Mouse (Mus musculus): ENCODE data around the gene Hip1r. TPM values are rescaled to one million over a fixed set of nuclear protein-coding genes. Genes with fewer than 3 reads are reported as not detected.
A peak's percentile ranks its signal among the peaks of the same experiment; 100 is the strongest.

Hip1r gene
- polyA plus RNA-seq, 1 experiment from 2014 or later: 19.0 TPM

DNA sequence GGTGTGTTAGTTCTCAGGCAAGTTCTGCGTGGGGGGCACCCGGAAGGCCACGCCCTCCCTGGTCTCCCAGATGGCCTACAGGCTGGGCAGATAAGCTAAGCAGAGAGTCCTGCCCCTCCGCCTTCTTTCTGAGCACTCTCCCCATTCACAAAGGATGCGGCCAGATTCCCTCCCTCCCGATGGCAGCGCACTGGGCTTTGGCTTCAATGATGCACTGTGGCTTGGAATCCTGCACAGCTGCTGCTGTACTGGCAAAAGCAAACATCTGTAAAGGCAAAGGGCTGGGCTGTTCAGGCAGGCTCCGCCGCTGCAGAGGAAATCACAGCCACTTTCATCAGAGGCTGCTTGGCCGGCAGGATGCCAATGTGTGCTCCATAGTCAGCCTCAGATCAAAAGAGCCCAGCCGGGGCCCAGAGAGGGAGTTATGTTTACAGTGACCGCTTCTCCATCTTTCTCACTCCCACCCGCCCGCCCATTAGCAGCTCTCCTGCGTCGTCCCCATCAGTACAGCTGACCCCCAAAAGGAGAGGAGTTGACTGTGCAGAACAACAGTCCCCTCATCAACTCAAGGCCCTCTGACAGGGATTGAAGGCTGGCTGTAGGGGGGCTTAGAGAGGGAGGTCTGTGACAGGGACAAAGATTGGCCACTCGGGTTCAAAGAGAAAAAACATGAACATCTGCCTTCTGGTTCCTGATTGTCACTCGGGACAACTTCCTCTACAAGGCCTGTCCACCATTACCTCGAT lies 37.7 kb downstream of the Hip1r start:
- peaks cover 63% of the 10 kb centered on the region for H3K4me1 ChIP-seq (replicated peaks)
- peak overlapping the region; percentile 42 for H3K9ac ChIP-seq (replicated peaks)
- peak overlapping the region; percentile 90 for H3K27ac ChIP-seq
- H3K4me3 ChIP-seq (replicated peaks): 0 out of 2 replicates have a peak overlapping the region, but pooled peaks have one; percentile 5
- ATAC-seq: peak; percentile 75
- H3K9me3 ChIP-seq: no peaks in the 10 kb centered on the region
- no peaks in the 10 kb centered on the region for H3K27me3 ChIP-seq
- peaks cover 44% of the 10 kb centered on the region for H3K36me3 ChIP-seq
- 5% methylated on average over 19 of the region's 19 CpGs for WGBS
- H3K4me2 ChIP-seq (replicated peaks): peak overlapping the region; percentile 40

- peaks cover 35% of the 10 kb centered on the region for H3K36me3 ChIP-seq
- no peak for ATAC-seq
- H3K4me3 ChIP-seq (replicated peaks): no peak overlapping the region
- peak overlapping the region; percentile 40 for H3K4me2 ChIP-seq (replicated peaks)
- H3K27ac ChIP-seq: peak overlapping the region; percentile 90
- H3K27me3 ChIP-seq: no peaks in the 10 kb centered on the region
- H3K9me3 ChIP-seq: no peaks in the 10 kb centered on the region
- 7% methylated on average over 8 of the region's 8 CpGs for WGBS
- H3K4me1 ChIP-seq (replicated peaks): peaks cover 72% of the 10 kb centered on the region
- H3K9ac ChIP-seq (replicated peaks): peak overlapping the region; percentile 46
Observed at GRCm38 (mm10) chr5:124011927-124012326, 38.5 kb downstream of the Hip1r start.

- H3K4me3 ChIP-seq (replicated peaks): no peak overlapping the region
- H3K4me2 ChIP-seq (replicated peaks): no peak overlapping the region
- H3K27ac ChIP-seq: peak overlapping the region; percentile 90
- H3K9me3 ChIP-seq: no peaks in the 10 kb centered on the region
- H3K4me1 ChIP-seq (replicated peaks): peaks cover 81% of the 10 kb centered on the region
- no peaks in the 10 kb centered on the region for H3K27me3 ChIP-seq
- 88% methylated on average over 10 of the region's 10 CpGs for WGBS
- no peak overlapping the region for H3K9ac ChIP-seq (replicated peaks)
- ATAC-seq: no peak
- H3K36me3 ChIP-seq: peaks cover 26% of the 10 kb centered on the region
Observed at GRCm38 (mm10) chr5:124012885-124013284, 39.5 kb downstream of the Hip1r start.

DNA sequence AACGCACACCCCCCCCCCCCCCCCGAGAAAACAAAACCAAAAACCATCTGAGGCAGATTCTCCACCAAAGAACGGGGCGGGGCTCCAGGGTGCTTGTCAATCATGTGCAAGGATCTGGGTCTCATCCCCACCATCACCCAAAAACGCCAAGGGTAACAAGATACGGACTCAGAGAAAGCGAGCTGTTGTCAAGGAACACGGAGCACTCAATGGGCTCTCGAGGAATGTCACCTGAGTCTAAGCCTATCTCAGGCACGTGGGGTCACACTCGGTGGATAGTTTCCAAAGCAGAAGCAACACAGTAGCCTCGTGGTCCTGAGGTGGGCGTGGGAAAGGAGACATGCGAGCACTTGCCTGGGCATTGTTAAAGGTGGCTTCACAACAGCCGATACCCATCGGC lies 40.3 kb downstream of the Hip1r start:
- no peaks in the 10 kb centered on the region for H3K9me3 ChIP-seq
- no peak overlapping the region for H3K9ac ChIP-seq (replicated peaks)
- H3K4me2 ChIP-seq (replicated peaks): no peak overlapping the region
- ATAC-seq: no peak
- peaks cover 17% of the 10 kb centered on the region for H3K36me3 ChIP-seq
- 0 out of 2 replicates have a peak overlapping the region, but pooled peaks have one; percentile 14 for H3K27ac ChIP-seq
- peaks cover 89% of the 10 kb centered on the region for H3K4me1 ChIP-seq (replicated peaks)
- H3K4me3 ChIP-seq (replicated peaks): no peak overlapping the region
- WGBS: 86% methylated on average over 16 of the region's 16 CpGs
- H3K27me3 ChIP-seq: no peaks in the 10 kb centered on the region

DNA sequence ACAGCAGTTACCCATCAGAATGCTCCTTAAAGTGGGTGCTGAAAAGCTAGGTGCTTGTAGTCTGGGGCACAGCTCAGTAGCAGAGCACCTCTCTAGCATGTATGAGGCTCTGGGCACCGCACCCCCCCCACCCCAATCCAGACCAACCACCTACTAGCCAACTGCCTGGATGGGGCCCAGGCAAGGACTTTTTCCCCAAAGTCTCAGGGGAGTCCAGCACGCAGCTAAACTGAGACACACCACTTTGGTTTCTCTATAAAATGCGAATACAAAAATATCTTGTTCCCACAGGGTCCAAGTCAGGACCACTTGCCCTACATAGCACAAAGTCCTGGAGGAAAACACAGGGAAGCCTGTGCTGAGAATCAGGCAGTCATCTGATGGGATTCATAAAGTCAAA lies 40.8 kb downstream of the Hip1r start:
- H3K9me3 ChIP-seq: no peaks in the 10 kb centered on the region
- no peak overlapping the region for H3K9ac ChIP-seq (replicated peaks)
- peak overlapping the region; percentile 14; the same call in 1 of the 2 replicates for H3K27ac ChIP-seq
- H3K4me1 ChIP-seq (replicated peaks): peaks cover 94% of the 10 kb centered on the region
- H3K27me3 ChIP-seq: no peaks in the 10 kb centered on the region
- no peak overlapping the region for H3K4me3 ChIP-seq (replicated peaks)
- ATAC-seq: no peak
- no peak overlapping the region for H3K4me2 ChIP-seq (replicated peaks)
- H3K36me3 ChIP-seq: peaks cover 13% of the 10 kb centered on the region
- WGBS: 65% methylated on average over 3 of the region's 3 CpGs

- H3K27me3 ChIP-seq: no peaks in the 10 kb centered on the region
- H3K9ac ChIP-seq (replicated peaks): no peak overlapping the region
- 13% methylated on average over 11 of the region's 11 CpGs for WGBS
- peaks cover 99% of the 10 kb centered on the region for H3K4me1 ChIP-seq (replicated peaks)
- H3K4me2 ChIP-seq (replicated peaks): no peak overlapping the region
- ATAC-seq: no peak
- no peak overlapping the region for H3K4me3 ChIP-seq (replicated peaks)
- peak overlapping the region; percentile 14 for H3K27ac ChIP-seq
- peaks cover 7% of the 10 kb centered on the region for H3K36me3 ChIP-seq
- no peaks in the 10 kb centered on the region for H3K9me3 ChIP-seq
Observed at GRCm38 (mm10) chr5:124014791-124015251, 41.4 kb downstream of the Hip1r start.

GRCm38 (mm10) chr5:124015727-124016126 lies 42.3 kb downstream of the Hip1r start:
- no peaks in the 10 kb centered on the region for H3K9me3 ChIP-seq
- H3K36me3 ChIP-seq: no peaks in the 10 kb centered on the region
- no peaks in the 10 kb centered on the region for H3K27me3 ChIP-seq
- H3K27ac ChIP-seq: no peak overlapping the region
- no peak for ATAC-seq
- H3K4me1 ChIP-seq (replicated peaks): peaks cover 97% of the 10 kb centered on the region
- H3K9ac ChIP-seq (replicated peaks): no peak overlapping the region
- H3K4me2 ChIP-seq (replicated peaks): no peak overlapping the region
- H3K4me3 ChIP-seq (replicated peaks): no peak overlapping the region
- WGBS: 81% methylated on average over 2 of the region's 2 CpGs

GRCm38 (mm10) chr5:124016291-124016821 lies 42.9 kb downstream of the Hip1r start:
- 0 out of 2 replicates have a peak, but pooled peaks cover 4% of the 10 kb centered on the region for H3K36me3 ChIP-seq
- H3K27ac ChIP-seq: no peak overlapping the region
- peaks cover 91% of the 10 kb centered on the region for H3K4me1 ChIP-seq (replicated peaks)
- H3K9me3 ChIP-seq: no peaks in the 10 kb centered on the region
- H3K4me2 ChIP-seq (replicated peaks): no peak overlapping the region
- no peak overlapping the region for H3K4me3 ChIP-seq (replicated peaks)
- no peak for ATAC-seq
- H3K9ac ChIP-seq (replicated peaks): no peak overlapping the region
- WGBS: 84% methylated on average over 7 of the region's 7 CpGs
- no peaks in the 10 kb centered on the region for H3K27me3 ChIP-seq

GRCm38 (mm10) chr5:124017941-124018340 lies 44.5 kb downstream of the Hip1r start:
- Histone ChIP-seq H3K9ac (replicated peaks) (no peak overlapping the region), H3K4me3 (replicated peaks) (no peak overlapping the region), H3K4me2 (replicated peaks) (no peak overlapping the region), H3K4me1 (replicated peaks) (peaks cover 88% of the 10 kb centered on the region), H3K36me3 (0 out of 2 replicates have a peak, but pooled peaks cover 8% of the 10 kb centered on the region), H3K27me3 (no peaks in the 10 kb centered on the region), H3K9me3 (no peaks in the 10 kb centered on the region), H3K27ac (no peak overlapping the region)
- WGBS: 84% methylated on average over 9 of the region's 9 CpGs
- ATAC-seq: no peak

DNA sequence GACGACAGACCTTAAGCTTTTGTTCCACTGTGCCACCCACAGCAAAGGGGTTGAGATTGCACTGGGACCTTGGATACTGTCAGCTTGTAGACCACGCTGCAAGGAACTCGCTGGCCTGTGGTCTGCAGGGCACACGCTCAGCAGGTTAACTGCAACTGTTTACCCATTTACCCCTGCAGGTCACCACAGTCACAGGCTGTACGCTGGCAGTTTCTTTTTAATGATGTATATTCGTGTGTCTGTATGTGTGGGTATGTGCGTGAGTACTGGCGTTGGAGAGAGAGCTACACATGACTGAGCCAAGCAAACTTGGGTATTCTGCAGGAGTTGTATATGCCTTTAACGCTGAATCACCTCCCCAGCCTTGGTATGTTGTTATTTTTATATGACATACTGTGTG lies 45.2 kb downstream of the Hip1r start:
- Histone ChIP-seq H3K27ac (0 out of 2 replicates have a peak overlapping the region, but pooled peaks have one; percentile 48), H3K9me3 (no peaks in the 10 kb centered on the region), H3K4me1 (replicated peaks) (peaks cover 88% of the 10 kb centered on the region), H3K4me3 (replicated peaks) (no peak overlapping the region), H3K4me2 (replicated peaks) (no peak overlapping the region), H3K27me3 (no peaks in the 10 kb centered on the region), H3K9ac (replicated peaks) (no peak overlapping the region), H3K36me3 (0 out of 2 replicates have a peak, but pooled peaks cover 8% of the 10 kb centered on the region)
- ATAC-seq: no peak
- WGBS: 87% methylated on average over 9 of the region's 9 CpGs

GRCm38 (mm10) chr5:124019348-124020216 lies 46.2 kb downstream of the Hip1r start:
- no peaks in the 10 kb centered on the region for H3K27me3 ChIP-seq
- 71% methylated on average over 12 of the region's 12 CpGs for WGBS
- H3K9ac ChIP-seq (replicated peaks): 0 out of 2 replicates have a peak overlapping the region, but pooled peaks have one; percentile 20
- H3K9me3 ChIP-seq: no peaks in the 10 kb centered on the region
- peaks cover 88% of the 10 kb centered on the region for H3K4me1 ChIP-seq (replicated peaks)
- H3K4me3 ChIP-seq (replicated peaks): no peak overlapping the region
- no peak for ATAC-seq
- peak overlapping the region; percentile 48 for H3K27ac ChIP-seq
- H3K4me2 ChIP-seq (replicated peaks): no peak overlapping the region
- 0 out of 2 replicates have a peak, but pooled peaks cover 8% of the 10 kb centered on the region for H3K36me3 ChIP-seq
